Mouse (Mus musculus) megakaryocyte, embryonic 14.5 days (primary cell): ENCODE results near the gene Cytip. TPM values are rescaled to one million over a fixed set of nuclear protein-coding genes. Genes with fewer than 3 reads are reported as not detected.
"Not testable (repeated sequence)": the region's sequence is repeated elsewhere in the genome, so short reads cannot be mapped to it uniquely, and the experiment has no call there.

Experiments
- H3K27me3 ChIP-seq: replicated peaks from 2 replicates; pipeline ENCODE3; 2012; ENCODE audit warnings: inconsistent platforms
- H3K36me3 ChIP-seq: replicated peaks from 2 replicates; pipeline ENCODE3; 2012; ENCODE audit warnings: low read length, inconsistent platforms, mixed read lengths
- H3K4me1 ChIP-seq: 2 replicates; pipeline ENCODE4 v1.6.1; 2012; ENCODE audit warnings: inconsistent platforms
- H3K4me3 ChIP-seq: replicated peaks from 2 replicates; pipeline ENCODE3; 2012; ENCODE audit warnings: moderate library complexity, mild to moderate bottlenecking, inconsistent platforms
- H3K9me3 ChIP-seq: 2 replicates; pipeline ENCODE4 v1.6.1; 2012; ENCODE audit warnings: inconsistent platforms
- FLI1 ChIP-seq: IDR thresholded peaks from 2 replicates; pipeline ENCODE4 v1.6.1; 2012; ENCODE audit warnings: low read length, inconsistent platforms, mixed read lengths
- GATA1 ChIP-seq: IDR thresholded peaks from 3 replicates; pipeline ENCODE4 v1.6.1; 2012; ENCODE audit warnings: mixed read lengths, low read length, inconsistent platforms, borderline replicate concordance
- polyA plus RNA-seq: library from polyadenylated mRNA; stranded (reverse); fragments of >175 nt; gene quantifications from 2 replicates; pipeline ENCODE4 v1.2.3, GENCODE M21; 2012; ENCODE audit warnings: low replicate concordance; ENCODE audit not compliant: insufficient read depth

The Cytip gene
- polyA plus RNA-seq, 1 experiment = 2.8 TPM

GRCm38 (mm10) chr2:58132597-58132996, 62.7 kb downstream of the Cytip start:
- Histone ChIP-seq H3K36me3 (peaks cover 24% of the 10 kb centered on the region), H3K27me3 (no peaks in the 10 kb centered on the region), H3K9me3 (no peaks in the 10 kb centered on the region), H3K4me1 (peaks cover 43% of the 10 kb centered on the region), H3K4me3 (no peak overlapping the region)
- TF ChIP-seq GATA1 (no peak), FLI1 (no peak)

GRCm38 (mm10) chr2:58129903-58130302, 65.4 kb downstream of the Cytip start:
- H3K4me1 ChIP-seq = peaks cover 35% of the 10 kb centered on the region
- H3K36me3 ChIP-seq = peaks cover 24% of the 10 kb centered on the region
- no peaks in the 10 kb centered on the region for H3K9me3 ChIP-seq
- no peaks in the 10 kb centered on the region for H3K27me3 ChIP-seq
- H3K4me3 ChIP-seq = no peak overlapping the region
- TF ChIP-seq FLI1 (no peak), GATA1 (no peak)

- Histone ChIP-seq H3K4me1 (peaks cover 9% of the 10 kb centered on the region), H3K9me3 (no peaks in the 10 kb centered on the region), H3K4me3 (no peak overlapping the region), H3K36me3 (no peaks in the 10 kb centered on the region), H3K27me3 (no peaks in the 10 kb centered on the region)
- no peak for TF ChIP-seq FLI1
- TF ChIP-seq GATA1 = no peak
Measured at GRCm38 (mm10) chr2:58111105-58111504, 84.2 kb downstream of the Cytip start.

GRCm38 (mm10) chr2:58107887-58108286, 87.4 kb downstream of the Cytip start:
- not testable (repeated sequence) for H3K36me3 ChIP-seq, H3K4me1 ChIP-seq, H3K27me3 ChIP-seq, H3K9me3 ChIP-seq, H3K4me3 ChIP-seq

GRCm38 (mm10) chr2:58107046-58107445, 88.3 kb downstream of the Cytip start:
- Histone ChIP-seq H3K36me3 (no peaks in the 10 kb centered on the region), H3K9me3 (no peaks in the 10 kb centered on the region), H3K4me1 (peaks cover 9% of the 10 kb centered on the region), H3K4me3 (no peak overlapping the region), H3K27me3 (no peaks in the 10 kb centered on the region)
- no peak for TF ChIP-seq GATA1
- TF ChIP-seq FLI1 = no peak

- TF ChIP-seq GATA1 = no peak
- TF ChIP-seq FLI1 = no peak
Measured at GRCm38 (mm10) chr2:58094818-58095217, 100.5 kb downstream of the Cytip start.

GRCm38 (mm10) chr2:58086420-58086819, 108.9 kb downstream of the Cytip start:
- no peak for TF ChIP-seq GATA1
- no peak for TF ChIP-seq FLI1
- no peaks in the 10 kb centered on the region for H3K36me3 ChIP-seq
- H3K9me3 ChIP-seq = no peaks in the 10 kb centered on the region
- no peaks in the 10 kb centered on the region for H3K4me1 ChIP-seq
- H3K4me3 ChIP-seq = no peak overlapping the region
- H3K27me3 ChIP-seq = no peaks in the 10 kb centered on the region

More at GRCm38 (mm10) chr2:58094818-58095217, 100.5 kb downstream of the Cytip start:
- no peaks in the 10 kb centered on the region for H3K36me3 ChIP-seq
- no peak overlapping the region for H3K4me3 ChIP-seq
- H3K9me3 ChIP-seq = no peaks in the 10 kb centered on the region
- no peaks in the 10 kb centered on the region for H3K27me3 ChIP-seq
- H3K4me1 ChIP-seq = no peaks in the 10 kb centered on the region

GRCm38 (mm10) chr2:58079849-58080248, 115.5 kb downstream of the Cytip start:
- Histone ChIP-seq H3K27me3 (no peaks in the 10 kb centered on the region), H3K4me3 (no peak overlapping the region), H3K9me3 (no peaks in the 10 kb centered on the region), H3K36me3 (no peaks in the 10 kb centered on the region), H3K4me1 (no peaks in the 10 kb centered on the region)
- TF ChIP-seq FLI1 (no peak), GATA1 (no peak)

Other genes with a start within 250 kb of the Cytip start
- gene Galnt5, start 197.6 kb downstream of the Cytip start, polyA plus RNA-seq = not detected in 2 replicates
- not detected in 2 replicates for gene Ermn, start 142.7 kb downstream of the Cytip start, polyA plus RNA-seq
- gene Acvr1c, start 162.4 kb upstream of the Cytip start, polyA plus RNA-seq = not detected in 2 replicates